Mouse (Mus musculus): Measurements from ENCODE around the gene Uncx.
"Not testable (repeated sequence)": the region's sequence is repeated elsewhere in the genome, so short reads cannot be mapped to it uniquely, and the experiment has no call there.

- TF ChIP-seq CTCF (IDR thresholded peaks at IDR 0.05; ENCODE audit: extremely low read depth, insufficient read length, insufficient replicate concordance, low read depth, low read length); POLR2A (IDR thresholded peaks at IDR 0.05; ENCODE audit: low read depth, low read length): not testable (repeated sequence)
Observed at GRCm38 (mm10) chr5:139587459-139587858, 44.2 kb downstream of the Uncx start.

All from small intestine, adult 2 months (tissue).